12 mouse cellular contexts compared by ENCODE assay signal in the genomic region with DNA sequence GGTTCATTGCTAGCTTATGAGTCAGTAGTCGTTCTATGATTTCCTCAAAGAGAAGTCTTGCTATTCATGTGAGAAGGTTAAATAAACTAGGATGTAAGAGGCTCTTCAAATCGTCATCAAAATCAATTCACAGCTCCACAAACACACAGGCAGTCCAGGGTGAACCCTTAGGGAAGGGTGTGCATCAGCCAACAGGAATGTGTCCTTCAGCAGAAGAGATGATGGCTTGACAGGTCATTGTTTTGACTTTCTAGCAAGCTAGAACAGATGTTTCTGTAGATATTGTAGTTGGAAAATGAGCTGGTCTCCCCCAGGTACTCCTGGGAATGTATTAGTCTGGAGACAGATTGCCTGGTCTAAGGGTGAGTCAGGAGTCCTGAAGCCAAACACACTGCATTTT.
"Had no signal": no experiment of that assay in that cellular context is flagged by ENCODE, and none has a peak within 500 bp of the region (broad histone marks: within the 10 kb centered on the region; RNA-seq: fewer than 3 reads in every experiment).

No protein-coding gene starts in this region.

- H3K9ac ChIP-seq: limb, embryonic 13.5 days; liver, embryonic 14.5 days; neural tube, embryonic 13.5 days had no signal

- DNase-seq: kidney, postnatal 10 days; kidney, postnatal 4 days; left cerebral cortex, postnatal 4 days; lung, postnatal 4 days; right cerebral cortex, postnatal 14 days; thymus, postnatal 4 days had no signal

- H3K4me2 ChIP-seq: limb, embryonic 13.5 days; midbrain, embryonic 11.5 days; neural tube, embryonic 13.5 days had no signal

- H3K4me3 ChIP-seq: limb, embryonic 13.5 days; megakaryocyte, embryonic 14.5 days; neural tube, embryonic 13.5 days had no signal

- H3K27me3 ChIP-seq: limb, embryonic 13.5 days; megakaryocyte, embryonic 14.5 days; neural tube, embryonic 13.5 days had no signal

- H3K4me1 ChIP-seq: limb, embryonic 13.5 days; megakaryocyte, embryonic 14.5 days; neural tube, embryonic 13.5 days had no signal

- H3K27ac ChIP-seq: limb, embryonic 13.5 days; liver, embryonic 14.5 days; neural tube, embryonic 13.5 days had no signal

- H3K9me3 ChIP-seq: limb, embryonic 13.5 days; megakaryocyte, embryonic 14.5 days had no signal

- ATAC-seq: midbrain, embryonic 16.5 days had no signal

- H3K36me3 ChIP-seq: limb, embryonic 13.5 days; neural tube, embryonic 13.5 days had no signal
